Mouse (Mus musculus) G1E (cell line): ENCODE results near the gene Trim25. TPM values are rescaled to one million over a fixed set of nuclear protein-coding genes. Genes with fewer than 3 reads are reported as not detected.

Source experiments
- ATAC-seq: 2 replicates; pipeline ENCODE4 v1.8.0; 2016; ENCODE audit warnings: mild to moderate bottlenecking; ENCODE audit not compliant: insufficient number of reproducible peaks, poor library complexity, low FRiP score, severe bottlenecking; ENCODE audit errors: extremely low read depth
- DNase-seq: peaks from one replicate; pipeline ENCODE4 v3.0.0; 2012; ENCODE audit warnings: low spot score
- H3K27me3 ChIP-seq: 2 replicates; pipeline ENCODE4 v1.6.1; 2012; ENCODE audit warnings: mild to moderate bottlenecking, low read length, inconsistent platforms; ENCODE audit not compliant: insufficient read depth
- H3K36me3 ChIP-seq: replicated peaks from 2 replicates; pipeline ENCODE3; 2012; ENCODE audit warnings: mild to moderate bottlenecking, inconsistent platforms
- H3K4me1 ChIP-seq: 2 replicates; pipeline ENCODE4 v1.6.1; 2012; ENCODE audit warnings: low read depth, low read length, inconsistent platforms, mixed read lengths; ENCODE audit not compliant: insufficient read depth
- H3K4me3 ChIP-seq: 2 replicates; pipeline ENCODE4 v1.5.1; 2012; ENCODE audit warnings: low read depth, mild to moderate bottlenecking, inconsistent platforms, low read length, moderate library complexity, mixed read lengths
- H3K9me3 ChIP-seq: replicated peaks from 2 replicates; pipeline ENCODE4 v1.6.1; 2012; ENCODE audit warnings: inconsistent platforms
- CTCF ChIP-seq: IDR thresholded peaks from 2 replicates; pipeline ENCODE4 v1.5.1; 2012; ENCODE audit warnings: low read depth, low read length, inconsistent platforms, mixed read lengths
- GATA2 ChIP-seq: IDR thresholded peaks from 2 replicates; pipeline ENCODE4 v1.6.1; 2012; ENCODE audit warnings: low read depth, low read length, inconsistent platforms, borderline replicate concordance
- TAL1 ChIP-seq: conservative IDR thresholded peaks from 2 replicates; pipeline ENCODE4 v1.6.1; 2012; ENCODE audit warnings: low read depth, low read length, inconsistent platforms, mixed read lengths
- polyA plus RNA-seq: library from polyadenylated mRNA; stranded (reverse); fragments of >175 nt; gene quantifications from 2 replicates; pipeline ENCODE4 v1.2.3, GENCODE M21; 2012
- total RNA-seq, 2 experiments: library from RNA; stranded (forward) in 1 of 2; stranded (reverse) in 1 of 2; fragments of 200-1000 nt in 1 of 2; fragments of >200 nt in 1 of 2; fragmentation: Nextera tagmentation in 1 of 2; gene quantifications; 2 replicates each; pipeline ENCODE4 v1.2.3; 2014 to 2017

The Trim25 gene
- total and polyA plus RNA-seq, 3 experiments: 36.4 to 75.4 (median 69.6) TPM

- Histone ChIP-seq H3K27me3 (peaks cover 28% of the 10 kb centered on the region), H3K36me3 (no peaks in the 10 kb centered on the region), H3K9me3 (no peaks in the 10 kb centered on the region), H3K4me1 (peaks cover 9% of the 10 kb centered on the region), H3K4me3 (no peak overlapping the region)
- ATAC-seq (no peak), DNase-seq (peak; percentile 30)
- TF ChIP-seq TAL1 (no peak), CTCF (peak; percentile 84), GATA2 (no peak)
Measured at GRCm38 (mm10) chr11:89069303-89069702, 70.1 kb downstream of the Trim25 start.

Other genes starting within 250 kb of the Trim25 start
- gene Akap1, start 134.8 kb upstream of the Trim25 start, total RNA-seq (2014; fragmentation: Nextera tagmentation): 9.1 and 12.0 TPM in 2 replicates
- gene Akap1, start 134.8 kb upstream of the Trim25 start, total RNA-seq (2017): 16.7 and 18.8 TPM in 2 replicates
- gene Akap1, start 134.8 kb upstream of the Trim25 start, polyA plus RNA-seq: 8.4 and 10.9 TPM in 2 replicates
- gene Scpep1, start 43.9 kb upstream of the Trim25 start, total RNA-seq (2014; fragmentation: Nextera tagmentation): 25.2 and 29.3 TPM in 2 replicates
- 8.1 and 8.8 TPM in 2 replicates for gene Scpep1, start 43.9 kb upstream of the Trim25 start, total RNA-seq (2017)
- 1.4 and 2.1 TPM in 2 replicates for gene Scpep1, start 43.9 kb upstream of the Trim25 start, polyA plus RNA-seq
- not detected in 2 replicates for gene Elobl, start 32.4 kb upstream of the Trim25 start, total RNA-seq (2014; fragmentation: Nextera tagmentation)
- gene Elobl, start 32.4 kb upstream of the Trim25 start, total RNA-seq (2017): 0.29 TPM in 1 of 2 replicates, not detected in the other
- gene Elobl, start 32.4 kb upstream of the Trim25 start, polyA plus RNA-seq: not detected in 2 replicates
- gene Coil, start 29.1 kb upstream of the Trim25 start, total RNA-seq (2014; fragmentation: Nextera tagmentation): 6.3 and 6.7 TPM in 2 replicates
- gene Coil, start 29.1 kb upstream of the Trim25 start, total RNA-seq (2017): 13.5 and 14.1 TPM in 2 replicates
- gene Coil, start 29.1 kb upstream of the Trim25 start, polyA plus RNA-seq: 12.7 and 13.3 TPM in 2 replicates
- gene Dgke, start 67.5 kb downstream of the Trim25 start, total RNA-seq (2014; fragmentation: Nextera tagmentation): 3.9 and 4.4 TPM in 2 replicates
- 3.1 and 3.4 TPM in 2 replicates for gene Dgke, start 67.5 kb downstream of the Trim25 start, total RNA-seq (2017)
- gene Dgke, start 67.5 kb downstream of the Trim25 start, polyA plus RNA-seq: 1.6 and 2.1 TPM in 2 replicates
- gene Gm525, start 74.5 kb downstream of the Trim25 start, total RNA-seq (2014; fragmentation: Nextera tagmentation): not detected in 2 replicates
- gene Gm525, start 74.5 kb downstream of the Trim25 start, total RNA-seq (2017): not detected in 2 replicates
- not detected in 2 replicates for gene Gm525, start 74.5 kb downstream of the Trim25 start, polyA plus RNA-seq